Mouse (Mus musculus): ENCODE data around the gene Kiz. TPM values are rescaled to one million over a fixed set of nuclear protein-coding genes. Genes with fewer than 3 reads are reported as not detected.
A peak's percentile ranks its signal among the peaks of the same experiment; 100 is the strongest.

The Kiz gene
- polyA plus RNA-seq, 1 experiment, result 17.9 TPM

DNA sequence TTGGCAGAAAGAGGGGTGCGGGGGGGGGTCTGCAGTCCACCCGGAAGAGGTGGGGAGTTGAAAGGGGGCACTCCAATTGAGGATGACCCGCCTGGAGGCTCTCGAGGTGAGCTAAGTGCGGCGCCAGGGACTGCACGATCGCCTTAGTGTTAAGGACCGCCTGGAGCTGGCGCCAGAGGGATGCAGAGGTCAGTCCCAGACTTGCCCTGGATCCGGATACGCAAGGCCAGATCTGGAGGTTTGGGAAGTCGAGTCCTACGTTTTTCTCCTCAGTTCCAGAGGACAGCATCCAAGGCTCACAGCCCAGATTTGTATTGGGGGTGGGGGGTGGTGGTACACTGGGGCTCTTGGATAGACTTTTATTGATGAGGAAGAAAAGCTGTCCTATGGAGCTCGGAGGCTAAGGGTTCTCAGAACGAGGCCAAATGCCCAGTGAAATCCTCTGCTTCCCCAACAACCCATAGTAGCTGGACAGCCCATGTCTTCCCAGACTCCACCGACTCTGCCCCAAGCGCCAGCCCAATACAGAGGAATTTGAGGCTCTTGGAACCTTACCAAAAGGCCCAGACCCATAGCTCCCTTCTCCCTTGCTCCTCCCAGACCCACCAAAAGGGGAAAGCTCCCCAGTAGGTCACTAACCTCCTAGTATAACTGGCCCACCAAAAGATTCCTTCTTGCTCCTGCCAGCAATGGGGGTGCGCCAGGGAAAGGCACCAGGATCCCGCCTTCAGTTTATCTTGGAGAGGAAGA is 20.2 kb upstream of the Kiz start:
- Histone ChIP-seq H3K4me1 (ENCODE audit: control insufficient read depth, insufficient read depth, low read length) (peaks cover 1% of the 10 kb centered on the region), H3K9me3 (replicated peaks; ENCODE audit: control insufficient read depth, insufficient read depth, low read length, poor library complexity, severe bottlenecking) (no peaks in the 10 kb centered on the region), H3K27ac (ENCODE audit: insufficient read depth, low read length) (no peak overlapping the region), H3K4me3 (ENCODE audit: low read depth, low read length) (peak overlapping the region; percentile 47), H3K9ac (ENCODE audit: low read depth, poor library complexity, severe bottlenecking) (peak overlapping the region; percentile 42), H3K36me3 (ENCODE audit: control insufficient read depth, insufficient read depth, low read length, poor library complexity, severe bottlenecking) (no peaks in the 10 kb centered on the region), H3K27me3 (ENCODE audit: control insufficient read depth, insufficient read depth, low read length, poor library complexity, severe bottlenecking) (peaks cover 20% of the 10 kb centered on the region)
- TF ChIP-seq EP300 (IDR thresholded peaks at IDR 0.05; ENCODE audit: insufficient read depth, low read depth, low read length), result no peak
- no peak for TF ChIP-seq CTCF (IDR thresholded peaks at IDR 0.05; ENCODE audit: low read depth, low read length)
- TF ChIP-seq POLR2A (IDR thresholded peaks at IDR 0.05; ENCODE audit: insufficient read depth, low read length), result no peak

- TF ChIP-seq CTCF (IDR thresholded peaks at IDR 0.05; ENCODE audit: low read depth, low read length) (no peak), POLR2A (IDR thresholded peaks at IDR 0.05; ENCODE audit: insufficient read depth, low read length) (no peak), EP300 (IDR thresholded peaks at IDR 0.05; ENCODE audit: insufficient read depth, low read depth, low read length) (no peak)
- Histone ChIP-seq H3K36me3 (ENCODE audit: control insufficient read depth, insufficient read depth, low read length, poor library complexity, severe bottlenecking) (no peaks in the 10 kb centered on the region), H3K27ac (ENCODE audit: insufficient read depth, low read length) (no peak overlapping the region), H3K9me3 (replicated peaks; ENCODE audit: control insufficient read depth, insufficient read depth, low read length, poor library complexity, severe bottlenecking) (no peaks in the 10 kb centered on the region), H3K4me3 (ENCODE audit: low read depth, low read length) (peak overlapping the region; percentile 8), H3K27me3 (ENCODE audit: control insufficient read depth, insufficient read depth, low read length, poor library complexity, severe bottlenecking) (peaks cover 20% of the 10 kb centered on the region), H3K9ac (ENCODE audit: low read depth, poor library complexity, severe bottlenecking) (no peak overlapping the region), H3K4me1 (ENCODE audit: control insufficient read depth, insufficient read depth, low read length) (peaks cover 1% of the 10 kb centered on the region)
Observed at GRCm38 (mm10) chr2:146836246-146836645, 19.4 kb upstream of the Kiz start.

DNA sequence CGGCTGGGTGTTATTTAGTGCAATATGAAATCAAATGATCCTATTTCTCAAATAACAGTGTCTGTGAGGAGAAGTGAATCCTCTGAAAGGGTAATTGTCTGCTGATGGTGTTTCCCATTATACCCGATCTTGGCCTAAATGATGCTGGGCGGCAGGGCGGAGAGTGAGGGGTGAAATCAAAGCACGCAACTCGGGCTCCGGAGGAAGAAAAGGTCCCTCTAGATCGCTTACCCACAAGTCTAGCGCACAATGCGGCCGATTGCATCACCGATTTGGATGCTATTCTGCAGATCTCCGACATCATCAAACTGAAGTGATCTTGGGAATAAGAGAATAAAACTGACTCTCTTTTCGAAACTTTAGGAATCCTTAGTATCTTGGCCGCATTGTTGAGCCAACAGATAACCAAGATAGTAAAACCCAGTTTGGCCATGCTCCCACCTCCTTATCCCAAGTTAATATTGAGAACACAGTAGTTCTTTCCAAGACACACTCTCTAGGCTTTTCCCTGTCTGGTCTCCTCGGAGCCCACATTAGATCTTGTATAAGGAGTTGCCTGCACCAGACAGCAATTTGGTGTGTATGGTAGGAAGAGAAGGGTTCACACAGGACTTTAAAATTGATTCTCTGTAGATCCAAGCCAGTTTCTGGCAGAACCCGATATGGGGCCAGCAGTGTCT is 18.7 kb upstream of the Kiz start:
- H3K27me3 ChIP-seq (ENCODE audit: control insufficient read depth, insufficient read depth, low read length, poor library complexity, severe bottlenecking), result peaks cover 19% of the 10 kb centered on the region
- H3K36me3 ChIP-seq (ENCODE audit: control insufficient read depth, insufficient read depth, low read length, poor library complexity, severe bottlenecking), result no peaks in the 10 kb centered on the region
- TF ChIP-seq POLR2A (IDR thresholded peaks at IDR 0.05; ENCODE audit: insufficient read depth, low read length) (no peak), EP300 (IDR thresholded peaks at IDR 0.05; ENCODE audit: insufficient read depth, low read depth, low read length) (no peak)
- H3K27ac ChIP-seq (ENCODE audit: insufficient read depth, low read length), result no peak overlapping the region
- no peaks in the 10 kb centered on the region for H3K9me3 ChIP-seq (replicated peaks; ENCODE audit: control insufficient read depth, insufficient read depth, low read length, poor library complexity, severe bottlenecking)
- H3K9ac ChIP-seq (ENCODE audit: low read depth, poor library complexity, severe bottlenecking), result no peak overlapping the region
- H3K4me3 ChIP-seq (ENCODE audit: low read depth, low read length), result no peak overlapping the region
- peaks cover 1% of the 10 kb centered on the region for H3K4me1 ChIP-seq (ENCODE audit: control insufficient read depth, insufficient read depth, low read length)

GRCm38 (mm10) chr2:146837653-146838052 is 18.0 kb upstream of the Kiz start:
- no peaks in the 10 kb centered on the region for H3K9me3 ChIP-seq (replicated peaks; ENCODE audit: control insufficient read depth, insufficient read depth, low read length, poor library complexity, severe bottlenecking)
- H3K27me3 ChIP-seq (ENCODE audit: control insufficient read depth, insufficient read depth, low read length, poor library complexity, severe bottlenecking), result peaks cover 16% of the 10 kb centered on the region
- peaks cover 1% of the 10 kb centered on the region for H3K4me1 ChIP-seq (ENCODE audit: control insufficient read depth, insufficient read depth, low read length)
- H3K27ac ChIP-seq (ENCODE audit: insufficient read depth, low read length), result no peak overlapping the region
- peak; percentile 73 for TF ChIP-seq EP300 (IDR thresholded peaks at IDR 0.05; ENCODE audit: insufficient read depth, low read depth, low read length)
- no peak for TF ChIP-seq POLR2A (IDR thresholded peaks at IDR 0.05; ENCODE audit: insufficient read depth, low read length)
- no peak overlapping the region for H3K9ac ChIP-seq (ENCODE audit: low read depth, poor library complexity, severe bottlenecking)
- no peaks in the 10 kb centered on the region for H3K36me3 ChIP-seq (ENCODE audit: control insufficient read depth, insufficient read depth, low read length, poor library complexity, severe bottlenecking)
- no peak overlapping the region for H3K4me3 ChIP-seq (ENCODE audit: low read depth, low read length)

GRCm38 (mm10) chr2:146838596-146839302 is 16.9 kb upstream of the Kiz start:
- Histone ChIP-seq H3K36me3 (ENCODE audit: control insufficient read depth, insufficient read depth, low read length, poor library complexity, severe bottlenecking) (no peaks in the 10 kb centered on the region), H3K9ac (ENCODE audit: low read depth, poor library complexity, severe bottlenecking) (peak overlapping the region; percentile 52), H3K4me1 (ENCODE audit: control insufficient read depth, insufficient read depth, low read length) (peaks cover 3% of the 10 kb centered on the region), H3K27ac (ENCODE audit: insufficient read depth, low read length) (peak overlapping the region; percentile 38), H3K9me3 (replicated peaks; ENCODE audit: control insufficient read depth, insufficient read depth, low read length, poor library complexity, severe bottlenecking) (no peaks in the 10 kb centered on the region), H3K27me3 (ENCODE audit: control insufficient read depth, insufficient read depth, low read length, poor library complexity, severe bottlenecking) (peaks cover 16% of the 10 kb centered on the region; the same call in 1 of the 2 replicates), H3K4me3 (ENCODE audit: low read depth, low read length) (peak overlapping the region; percentile 49)
- TF ChIP-seq EP300 (IDR thresholded peaks at IDR 0.05; ENCODE audit: insufficient read depth, low read depth, low read length), result peak; percentile 96
- TF ChIP-seq CTCF (IDR thresholded peaks at IDR 0.05; ENCODE audit: low read depth, low read length), result no peak

Data from ES-Bruce4 (cell line).